Mouse (Mus musculus) forebrain, embryonic 14.5 days (tissue): ENCODE results near the gene Raf1. TPM values are rescaled to one million over a fixed set of nuclear protein-coding genes. Genes with fewer than 3 reads are reported as not detected.

ENCODE experiments used
- ATAC-seq: fragments of 200-750 bp; cut with Nextera tagmentation; 2 replicates; pipeline ENCODE4 v1.8.0; 2017; ENCODE audit warnings: mild to moderate bottlenecking, moderate library complexity
- DNase-seq: peaks from one replicate; pipeline ENCODE4 v3.0.0-alpha.2; 2015; ENCODE audit warnings: low spot score
- H3K27ac ChIP-seq: fragments of 300-500 bp; sonication (generic); 2 replicates; pipeline ENCODE4 v1.5.1; 2014; ENCODE audit warnings: low read depth, mild to moderate bottlenecking, control low read depth, low read length, moderate library complexity
- H3K27me3 ChIP-seq: fragments of 300-500 bp; sonication (generic); replicated peaks from 2 replicates; pipeline ENCODE4 v1.6.1; 2014; ENCODE audit warnings: low read length, control low read depth, mixed read lengths; ENCODE audit not compliant: control insufficient read depth, insufficient read depth
- H3K36me3 ChIP-seq: fragments of 300-500 bp; sonication (generic); 2 replicates; pipeline ENCODE4 v1.6.1; 2014; ENCODE audit warnings: low read length, control low read depth; ENCODE audit not compliant: control insufficient read depth, insufficient read depth
- H3K4me1 ChIP-seq: fragments of 300-500 bp; sonication (generic); 2 replicates; pipeline ENCODE4 v1.6.1; 2014; ENCODE audit warnings: antibody characterized with exemption, low read length, control low read depth; ENCODE audit not compliant: control insufficient read depth, insufficient read depth
- H3K4me2 ChIP-seq: fragments of 300-500 bp; sonication (generic); 2 replicates; pipeline ENCODE4 v1.6.1; 2014; ENCODE audit warnings: mild to moderate bottlenecking, control low read depth, low read length
- H3K4me3 ChIP-seq: fragments of 300-500 bp; sonication (generic); 2 replicates; pipeline ENCODE4 v1.5.1; 2014; ENCODE audit warnings: low read depth, low read length, control low read depth
- H3K9ac ChIP-seq: fragments of 300-500 bp; sonication (generic); 2 replicates; pipeline ENCODE4 v1.6.1; 2014; ENCODE audit warnings: mild to moderate bottlenecking, low read length, control low read depth, moderate library complexity
- H3K9me3 ChIP-seq: fragments of 300-500 bp; sonication (generic); replicated peaks from 2 replicates; pipeline ENCODE4 v1.6.1; 2016; ENCODE audit warnings: low read length, control low read depth, mixed read lengths; ENCODE audit not compliant: control insufficient read depth
- WGBS: fragments of 180-500 bp; shearing (Covaris S2); extraction: QIAGEN DNeasy Blood & Tissue Kit; methylation state at CpG from one replicate; pipeline ENCODE4 v1.1.7; 2014; 5-methylcytosine and 5-hydroxymethylcytosine counted together
- polyA plus RNA-seq: library from polyadenylated mRNA; unstranded; fragments of >200 nt; fragmentation: Nextera tagmentation; extraction: Ambion mirVana; gene quantifications from 2 replicates; pipeline ENCODE4 v1.2.1, GENCODE M21; 2014

The Raf1 gene
- polyA plus RNA-seq: 150 and 158 TPM in 2 replicates

- Histone ChIP-seq H3K4me2 (peak within 1 kb of the TSS; percentile 65), H3K27me3 (no peaks in the 10 kb centered on the region), H3K9ac (peak within 1 kb of the TSS; percentile 99), H3K27ac (peak within 1 kb of the TSS; percentile 97), H3K4me1 (peaks cover 15% of the 10 kb centered on the region), H3K9me3 (no peaks in the 10 kb centered on the region), H3K4me3 (peak within 1 kb of the TSS; percentile 100), H3K36me3 (no peaks in the 10 kb centered on the region)
- DNase-seq (peak; percentile 99), ATAC-seq (peak; percentile 99)
- WGBS: 1% methylated on average over 51 of the region's 51 CpGs
Observed at GRCm38 (mm10) chr6:115676452-115677128, at the start of gene Raf1. Raf1 (minus strand) TSS chr6:115676635.

DNA sequence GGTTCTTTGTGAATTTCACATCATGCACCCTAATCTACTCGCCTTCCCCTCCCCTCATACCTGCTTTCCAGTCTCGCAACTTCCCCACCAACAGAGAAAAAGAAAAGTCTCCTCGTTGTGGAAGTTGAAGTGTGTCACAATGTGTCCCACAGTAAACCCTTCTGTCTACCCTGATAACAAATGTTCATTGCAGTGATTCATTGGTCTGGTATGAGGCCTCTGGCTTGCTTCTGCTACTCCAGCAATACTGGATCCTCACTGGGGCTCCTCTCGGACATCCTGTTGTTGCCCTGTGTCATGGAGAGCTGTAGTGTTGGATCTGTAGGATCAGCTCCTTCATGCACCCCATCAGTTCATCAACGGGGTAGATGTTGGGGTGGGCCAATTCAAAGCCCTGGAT, 45.8 kb upstream of the Raf1 start:
- no peaks in the 10 kb centered on the region for H3K36me3 ChIP-seq
- H3K9ac ChIP-seq: no peak overlapping the region
- H3K9me3 ChIP-seq: no peaks in the 10 kb centered on the region
- 86% methylated on average over 5 of the region's 5 CpGs for WGBS
- DNase-seq (no peak), ATAC-seq (no peak)
- H3K27ac ChIP-seq: no peak overlapping the region
- H3K4me1 ChIP-seq: peaks cover 4% of the 10 kb centered on the region
- no peak overlapping the region for H3K4me2 ChIP-seq
- no peaks in the 10 kb centered on the region for H3K27me3 ChIP-seq
- H3K4me3 ChIP-seq: no peak overlapping the region

- Histone ChIP-seq H3K9ac (no peak overlapping the region; the same call in 1 of the 2 replicates), H3K27ac (no peak overlapping the region), H3K36me3 (no peaks in the 10 kb centered on the region), H3K4me2 (peak overlapping the region; percentile 47), H3K9me3 (no peaks in the 10 kb centered on the region), H3K4me3 (peak overlapping the region; percentile 7; the same call in 1 of the 2 replicates), H3K4me1 (peaks cover 7% of the 10 kb centered on the region), H3K27me3 (no peaks in the 10 kb centered on the region)
- peak; percentile 92 for ATAC-seq
- peak; percentile 78 for DNase-seq
- 1% methylated on average over 15 of the region's 15 CpGs for WGBS
Observed at GRCm38 (mm10) chr6:115717715-115718558, 41.5 kb upstream of the Raf1 start.

- Histone ChIP-seq H3K9ac (no peak overlapping the region), H3K27ac (no peak overlapping the region), H3K4me3 (no peak overlapping the region), H3K4me2 (peak overlapping the region; percentile 47), H3K9me3 (no peaks in the 10 kb centered on the region), H3K4me1 (peaks cover 7% of the 10 kb centered on the region), H3K36me3 (no peaks in the 10 kb centered on the region), H3K27me3 (no peaks in the 10 kb centered on the region)
- DNase-seq: peak; percentile 11
- peak; percentile 66 for ATAC-seq
- WGBS: 15% methylated on average over 8 of the region's 8 CpGs
Observed at GRCm38 (mm10) chr6:115717101-115717652, 40.7 kb upstream of the Raf1 start.

- no peak for DNase-seq
- no peaks in the 10 kb centered on the region for H3K27me3 ChIP-seq
- WGBS: 87% methylated on average over 2 of the region's 3 CpGs
- H3K9me3 ChIP-seq: no peaks in the 10 kb centered on the region
- no peak overlapping the region for H3K4me2 ChIP-seq
- no peaks in the 10 kb centered on the region for H3K4me1 ChIP-seq
- ATAC-seq: no peak
- H3K27ac ChIP-seq: no peak overlapping the region
- H3K4me3 ChIP-seq: no peak overlapping the region
- H3K9ac ChIP-seq: no peak overlapping the region
- no peaks in the 10 kb centered on the region for H3K36me3 ChIP-seq
Observed at GRCm38 (mm10) chr6:115711261-115711660, 34.8 kb upstream of the Raf1 start.

GRCm38 (mm10) chr6:115702901-115703300, 26.5 kb upstream of the Raf1 start:
- no peaks in the 10 kb centered on the region for H3K4me1 ChIP-seq
- no peak overlapping the region for H3K4me3 ChIP-seq
- 81% methylated on average over 5 of the region's 5 CpGs for whole genome bisulfite sequencing
- H3K36me3 ChIP-seq: no peaks in the 10 kb centered on the region
- ATAC-seq (no peak), DNase-seq (no peak)
- no peak overlapping the region for H3K4me2 ChIP-seq
- H3K27ac ChIP-seq: no peak overlapping the region
- no peak overlapping the region for H3K9ac ChIP-seq
- no peaks in the 10 kb centered on the region for H3K9me3 ChIP-seq
- H3K27me3 ChIP-seq: no peaks in the 10 kb centered on the region

- no peak overlapping the region for H3K27ac ChIP-seq
- no peaks in the 10 kb centered on the region for H3K9me3 ChIP-seq
- DNase-seq: no peak
- no peaks in the 10 kb centered on the region for H3K4me1 ChIP-seq
- H3K9ac ChIP-seq: no peak overlapping the region
- ATAC-seq: no peak
- no peak overlapping the region for H3K4me3 ChIP-seq
- no peaks in the 10 kb centered on the region for H3K27me3 ChIP-seq
- no peak overlapping the region for H3K4me2 ChIP-seq
- H3K36me3 ChIP-seq: no peaks in the 10 kb centered on the region
- 51% methylated on average over 11 of the region's 11 CpGs for WGBS
Observed at GRCm38 (mm10) chr6:115701302-115701701, 24.9 kb upstream of the Raf1 start.

DNA sequence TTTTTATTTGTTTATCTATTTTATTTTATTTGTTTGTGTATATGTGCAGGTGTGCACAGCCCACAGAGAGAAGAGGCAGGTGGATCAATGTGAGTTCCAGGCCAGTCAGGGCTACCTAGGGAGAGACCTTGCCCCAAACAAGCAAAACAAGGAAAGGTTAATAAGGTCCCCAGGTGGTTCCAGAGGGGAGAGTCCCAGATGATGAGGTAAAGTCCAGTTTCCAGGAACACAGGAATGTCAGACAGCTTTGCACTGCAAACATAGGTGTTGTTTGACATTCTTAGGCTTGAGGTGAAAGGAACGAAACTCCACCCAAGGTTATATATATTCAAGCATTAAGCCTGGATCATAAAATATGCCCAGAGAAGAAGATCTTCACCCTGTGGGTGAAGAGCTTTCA, 24.3 kb upstream of the Raf1 start:
- Histone ChIP-seq H3K27me3 (no peaks in the 10 kb centered on the region), H3K4me3 (no peak overlapping the region), H3K36me3 (no peaks in the 10 kb centered on the region), H3K27ac (no peak overlapping the region), H3K9me3 (no peaks in the 10 kb centered on the region), H3K4me1 (no peaks in the 10 kb centered on the region), H3K4me2 (no peak overlapping the region), H3K9ac (no peak overlapping the region)
- 87% methylated on average over 1 of the region's 1 CpGs for WGBS
- DNase-seq: no peak
- ATAC-seq: no peak
